Mouse (Mus musculus): ENCODE results near the gene Rps27l. TPM values are rescaled to one million over a fixed set of nuclear protein-coding genes. Genes with fewer than 3 reads are reported as not detected.

Gene Rps27l
- polyA plus RNA-seq, 1 experiment from 2014 or later, result 708 TPM

- no peaks in the 10 kb centered on the region for H3K36me3 ChIP-seq (ENCODE audit: control insufficient read depth, insufficient read depth, low read length)
- H3K9ac ChIP-seq (replicated peaks; ENCODE audit: low read depth, low read length), result no peak overlapping the region
- 89% methylated on average over 3 of the region's 3 CpGs for WGBS
- H3K27me3 ChIP-seq (ENCODE audit: control insufficient read depth, insufficient read depth, low read length), result no peaks in the 10 kb centered on the region
- H3K4me3 ChIP-seq (ENCODE audit: low read depth, low read length), result no peak overlapping the region
- H3K4me2 ChIP-seq (replicated peaks; ENCODE audit: low read depth, low read length), result no peak overlapping the region
- ATAC-seq (ENCODE audit: insufficient number of reproducible peaks, insufficient read depth, low FRiP score, low read depth), result no peak
- H3K4me1 ChIP-seq (ENCODE audit: control insufficient read depth, insufficient read depth, low read length), result no peaks in the 10 kb centered on the region
- H3K9me3 ChIP-seq (ENCODE audit: control insufficient read depth, low read depth, low read length), result no peaks in the 10 kb centered on the region
- H3K27ac ChIP-seq (ENCODE audit: low read length), result no peak overlapping the region
Measured at GRCm38 (mm10) chr9:66957451-66957850, 11.6 kb downstream of the Rps27l start.

GRCm38 (mm10) chr9:66961478-66961877 is 15.6 kb downstream of the Rps27l start:
- Histone ChIP-seq H3K4me2 (replicated peaks; ENCODE audit: low read depth, low read length) (no peak overlapping the region), H3K27me3 (ENCODE audit: control insufficient read depth, insufficient read depth, low read length) (no peaks in the 10 kb centered on the region), H3K9ac (replicated peaks; ENCODE audit: low read depth, low read length) (no peak overlapping the region), H3K4me3 (ENCODE audit: low read depth, low read length) (no peak overlapping the region), H3K27ac (ENCODE audit: low read length) (no peak overlapping the region), H3K4me1 (ENCODE audit: control insufficient read depth, insufficient read depth, low read length) (no peaks in the 10 kb centered on the region), H3K36me3 (ENCODE audit: control insufficient read depth, insufficient read depth, low read length) (no peaks in the 10 kb centered on the region), H3K9me3 (ENCODE audit: control insufficient read depth, low read depth, low read length) (no peaks in the 10 kb centered on the region)
- ATAC-seq (ENCODE audit: insufficient number of reproducible peaks, insufficient read depth, low FRiP score, low read depth), result no peak
- 77% methylated on average over 3 of the region's 3 CpGs for WGBS

- Histone ChIP-seq H3K4me2 (replicated peaks; ENCODE audit: low read depth, low read length) (no peak overlapping the region), H3K27ac (ENCODE audit: low read length) (no peak overlapping the region), H3K4me1 (ENCODE audit: control insufficient read depth, insufficient read depth, low read length) (no peaks in the 10 kb centered on the region), H3K4me3 (ENCODE audit: low read depth, low read length) (no peak overlapping the region), H3K9me3 (ENCODE audit: control insufficient read depth, low read depth, low read length) (no peaks in the 10 kb centered on the region), H3K27me3 (ENCODE audit: control insufficient read depth, insufficient read depth, low read length) (no peaks in the 10 kb centered on the region), H3K36me3 (ENCODE audit: control insufficient read depth, insufficient read depth, low read length) (peaks cover 9% of the 10 kb centered on the region), H3K9ac (replicated peaks; ENCODE audit: low read depth, low read length) (no peak overlapping the region)
- WGBS, result 54% methylated on average over 8 of the region's 8 CpGs
- no peak for ATAC-seq (ENCODE audit: insufficient number of reproducible peaks, insufficient read depth, low FRiP score, low read depth)
Measured at GRCm38 (mm10) chr9:66967492-66967891, 21.6 kb downstream of the Rps27l start.

- Histone ChIP-seq H3K4me3 (ENCODE audit: low read depth, low read length) (no peak overlapping the region), H3K27me3 (ENCODE audit: control insufficient read depth, insufficient read depth, low read length) (no peaks in the 10 kb centered on the region), H3K27ac (ENCODE audit: low read length) (no peak overlapping the region), H3K9ac (replicated peaks; ENCODE audit: low read depth, low read length) (no peak overlapping the region), H3K36me3 (ENCODE audit: control insufficient read depth, insufficient read depth, low read length) (peaks cover 9% of the 10 kb centered on the region), H3K4me1 (ENCODE audit: control insufficient read depth, insufficient read depth, low read length) (0 out of 2 replicates have a peak, but pooled peaks cover 4% of the 10 kb centered on the region), H3K9me3 (ENCODE audit: control insufficient read depth, low read depth, low read length) (no peaks in the 10 kb centered on the region), H3K4me2 (replicated peaks; ENCODE audit: low read depth, low read length) (no peak overlapping the region)
- WGBS, result 89% methylated on average over 8 of the region's 8 CpGs
- no peak for ATAC-seq (ENCODE audit: insufficient number of reproducible peaks, insufficient read depth, low FRiP score, low read depth)
Measured at GRCm38 (mm10) chr9:66971116-66971515, 25.2 kb downstream of the Rps27l start.

- H3K9ac ChIP-seq (replicated peaks; ENCODE audit: low read depth, low read length), result peak overlapping the region; percentile 61
- ATAC-seq (ENCODE audit: insufficient number of reproducible peaks, insufficient read depth, low FRiP score, low read depth), result peak; percentile 82
- 0 out of 2 replicates have a peak, but pooled peaks cover 3% of the 10 kb centered on the region for H3K36me3 ChIP-seq (ENCODE audit: control insufficient read depth, insufficient read depth, low read length)
- H3K27ac ChIP-seq (ENCODE audit: low read length), result peak overlapping the region; percentile 81; the same call in 1 of the 2 replicates
- no peaks in the 10 kb centered on the region for H3K27me3 ChIP-seq (ENCODE audit: control insufficient read depth, insufficient read depth, low read length)
- peak overlapping the region; percentile 69 for H3K4me2 ChIP-seq (replicated peaks; ENCODE audit: low read depth, low read length)
- WGBS, result under 1% methylated on average over 39 of the region's 41 CpGs
- H3K4me1 ChIP-seq (ENCODE audit: control insufficient read depth, insufficient read depth, low read length), result 0 out of 2 replicates have a peak, but pooled peaks cover 4% of the 10 kb centered on the region
- H3K4me3 ChIP-seq (ENCODE audit: low read depth, low read length), result peak overlapping the region; percentile 92
- H3K9me3 ChIP-seq (ENCODE audit: control insufficient read depth, low read depth, low read length), result no peaks in the 10 kb centered on the region
Measured at GRCm38 (mm10) chr9:66974721-66975225, 28.9 kb downstream of the Rps27l start.

- peak; percentile 95 for ATAC-seq (ENCODE audit: insufficient number of reproducible peaks, insufficient read depth, low FRiP score, low read depth)
- under 1% methylated on average over 31 of the region's 32 CpGs for WGBS
- H3K27ac ChIP-seq (ENCODE audit: low read length), result peak within 1 kb of the TSS; percentile 81; the same call in 1 of the 2 replicates
Measured at GRCm38 (mm10) chr9:66975239-66975645, 29.4 kb downstream of the Rps27l start, which contains the start of gene Lactb. TSS of gene Lactb (minus strand) at chr9:66975484.

GRCm38 (mm10) chr9:66977121-66977520 is 31.2 kb downstream of the Rps27l start:
- no peak for ATAC-seq (ENCODE audit: insufficient number of reproducible peaks, insufficient read depth, low FRiP score, low read depth)
- Histone ChIP-seq H3K36me3 (ENCODE audit: control insufficient read depth, insufficient read depth, low read length) (no peaks in the 10 kb centered on the region), H3K27ac (ENCODE audit: low read length) (no peak overlapping the region), H3K27me3 (ENCODE audit: control insufficient read depth, insufficient read depth, low read length) (no peaks in the 10 kb centered on the region), H3K4me2 (replicated peaks; ENCODE audit: low read depth, low read length) (no peak overlapping the region), H3K4me1 (ENCODE audit: control insufficient read depth, insufficient read depth, low read length) (0 out of 2 replicates have a peak, but pooled peaks cover 4% of the 10 kb centered on the region), H3K9ac (replicated peaks; ENCODE audit: low read depth, low read length) (no peak overlapping the region), H3K9me3 (ENCODE audit: control insufficient read depth, low read depth, low read length) (no peaks in the 10 kb centered on the region), H3K4me3 (ENCODE audit: low read depth, low read length) (no peak overlapping the region)
- WGBS, result 72% methylated on average over 5 of the region's 5 CpGs

More at GRCm38 (mm10) chr9:66975239-66975645, 29.4 kb downstream of the Rps27l start, which contains the start of gene Lactb:
- Histone ChIP-seq H3K9ac (replicated peaks; ENCODE audit: low read depth, low read length) (peak within 1 kb of the TSS; percentile 61), H3K4me3 (ENCODE audit: low read depth, low read length) (peak within 1 kb of the TSS; percentile 92), H3K27me3 (ENCODE audit: control insufficient read depth, insufficient read depth, low read length) (no peaks in the 10 kb centered on the region), H3K4me1 (ENCODE audit: control insufficient read depth, insufficient read depth, low read length) (0 out of 2 replicates have a peak, but pooled peaks cover 4% of the 10 kb centered on the region), H3K4me2 (replicated peaks; ENCODE audit: low read depth, low read length) (peak within 1 kb of the TSS; percentile 69), H3K36me3 (ENCODE audit: control insufficient read depth, insufficient read depth, low read length) (no peaks in the 10 kb centered on the region), H3K9me3 (ENCODE audit: control insufficient read depth, low read depth, low read length) (no peaks in the 10 kb centered on the region)

GRCm38 (mm10) chr9:66977982-66978381 is 32.1 kb downstream of the Rps27l start:
- no peak overlapping the region for H3K27ac ChIP-seq (ENCODE audit: low read length)
- no peaks in the 10 kb centered on the region for H3K27me3 ChIP-seq (ENCODE audit: control insufficient read depth, insufficient read depth, low read length)
- 83% methylated on average over 1 of the region's 1 CpGs for WGBS
- H3K9me3 ChIP-seq (ENCODE audit: control insufficient read depth, low read depth, low read length), result no peaks in the 10 kb centered on the region
- H3K36me3 ChIP-seq (ENCODE audit: control insufficient read depth, insufficient read depth, low read length), result no peaks in the 10 kb centered on the region
- ATAC-seq (ENCODE audit: insufficient number of reproducible peaks, insufficient read depth, low FRiP score, low read depth), result no peak
- H3K4me2 ChIP-seq (replicated peaks; ENCODE audit: low read depth, low read length), result no peak overlapping the region
- H3K9ac ChIP-seq (replicated peaks; ENCODE audit: low read depth, low read length), result no peak overlapping the region
- H3K4me3 ChIP-seq (ENCODE audit: low read depth, low read length), result no peak overlapping the region
- 0 out of 2 replicates have a peak, but pooled peaks cover 4% of the 10 kb centered on the region for H3K4me1 ChIP-seq (ENCODE audit: control insufficient read depth, insufficient read depth, low read length)

- 0 out of 2 replicates have a peak, but pooled peaks cover 4% of the 10 kb centered on the region for H3K4me1 ChIP-seq (ENCODE audit: control insufficient read depth, insufficient read depth, low read length)
- H3K9ac ChIP-seq (replicated peaks; ENCODE audit: low read depth, low read length), result no peak overlapping the region
- H3K27ac ChIP-seq (ENCODE audit: low read length), result no peak overlapping the region
- H3K4me2 ChIP-seq (replicated peaks; ENCODE audit: low read depth, low read length), result no peak overlapping the region
- no peaks in the 10 kb centered on the region for H3K9me3 ChIP-seq (ENCODE audit: control insufficient read depth, low read depth, low read length)
- no peaks in the 10 kb centered on the region for H3K36me3 ChIP-seq (ENCODE audit: control insufficient read depth, insufficient read depth, low read length)
- no peaks in the 10 kb centered on the region for H3K27me3 ChIP-seq (ENCODE audit: control insufficient read depth, insufficient read depth, low read length)
- 85% methylated on average over 1 of the region's 1 CpGs for WGBS
- ATAC-seq (ENCODE audit: insufficient number of reproducible peaks, insufficient read depth, low FRiP score, low read depth), result no peak
- H3K4me3 ChIP-seq (ENCODE audit: low read depth, low read length), result no peak overlapping the region
Measured at GRCm38 (mm10) chr9:66978468-66978867, 32.6 kb downstream of the Rps27l start.
